Mouse (Mus musculus): ENCODE data around the gene Bcl2. TPM values are rescaled to one million over a fixed set of nuclear protein-coding genes. Genes with fewer than 3 reads are reported as not detected.

Bcl2 gene
- total and polyA plus RNA-seq, 3 experiments = 4.5 to 13.6 (median 8.7) TPM

DNA sequence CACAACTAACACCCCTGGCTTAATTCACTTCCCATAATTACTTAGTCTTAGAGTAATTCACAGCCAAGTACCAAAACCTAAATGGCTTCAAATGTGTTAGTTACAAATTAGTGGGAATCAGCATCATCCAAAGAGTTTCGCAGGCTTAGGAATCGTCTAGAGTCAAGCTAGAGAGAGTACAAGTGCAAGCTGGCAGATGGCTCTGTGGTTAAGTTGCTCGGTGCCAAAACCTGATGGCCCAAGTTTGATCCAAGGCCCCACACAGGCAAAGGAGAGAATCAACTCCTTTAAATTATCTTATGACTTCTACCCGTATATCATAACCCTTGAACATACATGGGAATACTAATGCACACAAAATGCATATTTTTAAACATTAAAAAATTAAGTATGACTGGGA is 210.7 kb downstream of the Bcl2 start:
- Histone ChIP-seq H3K9me3 (replicated peaks; ENCODE audit: low read length) (no peaks in the 10 kb centered on the region), H3K4me1 (ENCODE audit: control insufficient read depth in 1 of 2, insufficient read depth in 2 of 2) (no peaks in the 10 kb centered on the region), H3K27me3 (replicated peaks) (no peaks in the 10 kb centered on the region), H3K4me2 (ENCODE audit: insufficient read depth, low read depth, poor library complexity, severe bottlenecking) (no peak overlapping the region), H3K79me2 (replicated peaks; ENCODE audit: control insufficient read depth, extremely low read depth, insufficient read depth, poor library complexity, severe bottlenecking) (no peaks in the 10 kb centered on the region), H3K9ac (ENCODE audit: insufficient read depth, low read depth) (no peak overlapping the region), H3K27ac (ENCODE audit: insufficient read depth, low read depth) (no peak overlapping the region), H3K4me3 (replicated peaks in 1 of 3; ENCODE audit: low read depth in 2 of 3, low read length in 2 of 3, poor library complexity in 1 of 3) (no peak overlapping the region), H3K36me3 (replicated peaks in 1 of 2; ENCODE audit: control insufficient read depth in 1 of 2, insufficient read depth in 1 of 2, low read length in 1 of 2) (no peaks in the 10 kb centered on the region)
- dilution Hi-C loops (cut with MboI; ENCODE audit: extremely low pct_ligation_motif_present, extremely low pct_unique_long_range_greater_than_20kb, low sequenced_read_pairs) = no loop called here
- DNase-seq (ENCODE audit: extremely low read depth) = no peak
- no peak for TF ChIP-seq E2F4 (IDR thresholded peaks at IDR 0.05; ENCODE audit: insufficient replicate concordance, low read depth, low read length)
- no peak for TF ChIP-seq IRF4 (IDR thresholded peaks at IDR 0.05; ENCODE audit: low read depth, low read length)
- TF ChIP-seq BHLHE40 (IDR thresholded peaks at IDR 0.05; ENCODE audit: low read depth, low read length) = no peak
- TF ChIP-seq CHD2 (IDR thresholded peaks at IDR 0.05; ENCODE audit: low read length) = no peak
- no peak for TF ChIP-seq ZKSCAN1 (IDR thresholded peaks at IDR 0.05; ENCODE audit: borderline replicate concordance, low read depth, low read length)
- TF ChIP-seq CTCF (conservative IDR thresholded peaks at IDR 0.05 in 1 of 2, IDR thresholded peaks at IDR 0.05 in 1 of 2; ENCODE audit: low read depth in 2 of 2, low read length in 2 of 2) = no peak
- no peak for TF ChIP-seq TCF12 (IDR thresholded peaks at IDR 0.05; ENCODE audit: low read depth, low read length)
- TF ChIP-seq EP300 (IDR thresholded peaks at IDR 0.05; ENCODE audit: low read length) = no peak
- TF ChIP-seq KAT2A (IDR thresholded peaks at IDR 0.05; ENCODE audit: insufficient replicate concordance, low read length) = no peak
- no peak for TF ChIP-seq ETS1 (conservative IDR thresholded peaks at IDR 0.05; ENCODE audit: low read depth, low read length)
- no peak for TF ChIP-seq TBP (conservative IDR thresholded peaks at IDR 0.05; ENCODE audit: low read depth, low read length)
- no peak for TF ChIP-seq GABPA (IDR thresholded peaks at IDR 0.05; ENCODE audit: insufficient replicate concordance, low read depth, low read length)
- in situ Hi-C loops (cut with MboI; ENCODE audit: low pct_ligation_motif_present, low pct_unique_long_range_greater_than_20kb, low sequenced_read_pairs) = no loop called here

DNA sequence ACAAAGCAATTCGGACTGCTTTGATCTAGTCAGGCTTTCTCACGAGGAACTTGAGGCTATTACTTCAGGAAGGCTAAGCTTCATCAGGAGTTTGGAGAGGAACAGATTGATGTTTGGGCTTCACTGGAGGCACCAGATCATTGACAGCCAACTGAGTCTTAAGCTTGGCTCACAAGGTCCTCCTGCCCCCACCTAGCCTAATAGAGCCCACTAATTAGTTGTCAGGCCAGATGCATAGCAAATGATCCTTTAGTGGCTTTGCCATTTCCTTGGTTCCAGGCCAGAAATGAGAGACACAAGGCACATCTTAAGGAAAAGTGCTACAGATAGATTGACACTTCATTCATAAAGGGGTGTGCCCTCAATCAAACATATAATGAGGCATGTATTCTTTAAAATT is 216.1 kb downstream of the Bcl2 start:
- H3K4me3 ChIP-seq (replicated peaks in 1 of 3; ENCODE audit: low read depth in 2 of 3, low read length in 2 of 3, poor library complexity in 1 of 3) = no peak overlapping the region
- dilution Hi-C loops (cut with MboI; ENCODE audit: extremely low pct_ligation_motif_present, extremely low pct_unique_long_range_greater_than_20kb, low sequenced_read_pairs) = no loop called here
- no peaks in the 10 kb centered on the region for H3K79me2 ChIP-seq (replicated peaks; ENCODE audit: control insufficient read depth, extremely low read depth, insufficient read depth, poor library complexity, severe bottlenecking)
- H3K9me3 ChIP-seq (replicated peaks; ENCODE audit: low read length) = no peaks in the 10 kb centered on the region
- H3K36me3 ChIP-seq (replicated peaks in 1 of 2; ENCODE audit: control insufficient read depth in 1 of 2, insufficient read depth in 1 of 2, low read length in 1 of 2) = no peaks in the 10 kb centered on the region
- no peaks in the 10 kb centered on the region; a peak in 1 of 4 replicates for H3K4me1 ChIP-seq (ENCODE audit: control insufficient read depth in 1 of 2, insufficient read depth in 2 of 2)
- H3K4me2 ChIP-seq (ENCODE audit: insufficient read depth, low read depth, poor library complexity, severe bottlenecking) = no peak overlapping the region
- in situ Hi-C loops (cut with MboI; ENCODE audit: low pct_ligation_motif_present, low pct_unique_long_range_greater_than_20kb, low sequenced_read_pairs) = no loop called here
- DNase-seq (ENCODE audit: extremely low read depth) = no peak
- TF ChIP-seq ZMIZ1 (IDR thresholded peaks at IDR 0.05; ENCODE audit: low read depth, low read length) (no peak), ZC3H11A (IDR thresholded peaks at IDR 0.05; ENCODE audit: low read depth, low read length) (no peak), TCF12 (IDR thresholded peaks at IDR 0.05; ENCODE audit: low read depth, low read length) (no peak)
- H3K27ac ChIP-seq (ENCODE audit: insufficient read depth, low read depth) = no peak overlapping the region
- no peak overlapping the region for H3K9ac ChIP-seq (ENCODE audit: insufficient read depth, low read depth)
- no peaks in the 10 kb centered on the region for H3K27me3 ChIP-seq (replicated peaks)

Other genes starting within 250 kb of the Bcl2 start
- gene Kdsr, start 45.5 kb upstream of the Bcl2 start, total RNA-seq (2012; rRNA removed) = 4.7 and 6.4 TPM in 2 replicates
- gene Kdsr, start 45.5 kb upstream of the Bcl2 start, total RNA-seq (2014; rRNA removed) = 3.3 and 3.8 TPM in 2 replicates
- 6.3 and 8.5 TPM in 2 replicates for gene Kdsr, start 45.5 kb upstream of the Bcl2 start, polyA plus RNA-seq (2012; ENCODE audit: insufficient read length, low read depth)
- gene Vps4b, start 82.5 kb upstream of the Bcl2 start, total RNA-seq (2012; rRNA removed) = 42.0 and 48.5 TPM in 2 replicates
- gene Vps4b, start 82.5 kb upstream of the Bcl2 start, total RNA-seq (2014; rRNA removed) = 51.4 and 56.3 TPM in 2 replicates
- 92.0 and 101 TPM in 2 replicates for gene Vps4b, start 82.5 kb upstream of the Bcl2 start, polyA plus RNA-seq (2012; ENCODE audit: insufficient read length, low read depth)
- not detected in 2 replicates for gene Serpinb5, start 146.9 kb upstream of the Bcl2 start, total RNA-seq (2012; rRNA removed)
- not detected in 2 replicates for gene Serpinb5, start 146.9 kb upstream of the Bcl2 start, total RNA-seq (2014; rRNA removed)
- not detected in 2 replicates for gene Serpinb5, start 146.9 kb upstream of the Bcl2 start, polyA plus RNA-seq (2012; ENCODE audit: insufficient read length, low read depth)
- not detected in 2 replicates for gene Serpinb12, start 220.2 kb upstream of the Bcl2 start, total RNA-seq (2012; rRNA removed)
- not detected in 2 replicates for gene Serpinb12, start 220.2 kb upstream of the Bcl2 start, total RNA-seq (2014; rRNA removed)
- gene Serpinb12, start 220.2 kb upstream of the Bcl2 start, polyA plus RNA-seq (2012; ENCODE audit: insufficient read length, low read depth) = not detected in 2 replicates